Mouse (Mus musculus) kidney, postnatal 0 days (tissue): ENCODE results near the gene 4933421I07Rik. TPM values are rescaled to one million over a fixed set of nuclear protein-coding genes. Genes with fewer than 3 reads are reported as not detected.
A peak's percentile ranks its signal among the peaks of the same experiment; 100 is the strongest.

Experiments
- ATAC-seq: fragments of 200-750 bp; cut with Nextera tagmentation; replicated peaks from 2 replicates; pipeline ENCODE4 v1.8.0; 2017; ENCODE audit warnings: low read depth, moderate number of reproducible peaks, moderate TSS enrichment, moderate library complexity; ENCODE audit not compliant: low FRiP score
- DNase-seq: peaks from one replicate; pipeline ENCODE4 v3.0.0-alpha.2; 2016; ENCODE audit warnings: low spot score
- H3K27ac ChIP-seq: fragments of 300-500 bp; sonication (generic); 2 replicates; pipeline ENCODE4 v1.5.1; 2014; ENCODE audit warnings: mild to moderate bottlenecking
- H3K27me3 ChIP-seq: fragments of 300-500 bp; sonication (generic); 2 replicates; pipeline ENCODE4 v1.6.1; 2014; ENCODE audit warnings: low read length, mixed read lengths; ENCODE audit not compliant: insufficient read depth
- H3K36me3 ChIP-seq: fragments of 300-500 bp; sonication (generic); 2 replicates; pipeline ENCODE4 v1.6.1; 2014; ENCODE audit warnings: low read length, mixed read lengths; ENCODE audit not compliant: insufficient read depth
- H3K4me1 ChIP-seq: fragments of 300-500 bp; sonication (generic); replicated peaks from 2 replicates; pipeline ENCODE4 v1.6.1; 2014; ENCODE audit warnings: antibody characterized with exemption, low read length, mixed read lengths; ENCODE audit not compliant: insufficient read depth
- H3K4me2 ChIP-seq: fragments of 300-500 bp; sonication (generic); 2 replicates; pipeline ENCODE4 v1.6.1; 2014; ENCODE audit warnings: mild to moderate bottlenecking, low read length, moderate library complexity, mixed read lengths
- H3K4me3 ChIP-seq: fragments of 300-500 bp; sonication (generic); replicated peaks from 2 replicates; pipeline ENCODE4 v1.5.1; 2014; ENCODE audit warnings: low read depth, low read length
- H3K9ac ChIP-seq: fragments of 300-500 bp; sonication (generic); 2 replicates; pipeline ENCODE4 v1.6.1; 2014; ENCODE audit warnings: low read depth, low read length
- H3K9me3 ChIP-seq: fragments of 300-500 bp; sonication (generic); replicated peaks from 2 replicates; pipeline ENCODE4 v1.6.1; 2016; ENCODE audit warnings: low read length, inconsistent platforms, mixed read lengths
- CTCF ChIP-seq: IDR thresholded peaks from 2 replicates; pipeline ENCODE4 v1.5.1; 2016; ENCODE audit warnings: antibody characterized with exemption, low read depth, mild to moderate bottlenecking, moderate library complexity
- WGBS: fragments of 180-500 bp; shearing (Covaris S2); extraction: QIAGEN DNeasy Blood & Tissue Kit; methylation state at CpG from one replicate; pipeline ENCODE4 v1.1.7; 2014; 5-methylcytosine and 5-hydroxymethylcytosine counted together
- polyA plus RNA-seq: library from polyadenylated mRNA; unstranded; fragments of >200 nt; fragmentation: Nextera tagmentation; extraction: Ambion mirVana; gene quantifications from 2 replicates; pipeline ENCODE4 v1.2.1, GENCODE M21; 2015

Gene 4933421I07Rik
- not detected in 2 replicates for polyA plus RNA-seq

GRCm38 (mm10) chr7:42447850-42448249 lies at the start of gene 4933421I07Rik:
4933421I07Rik (minus strand) TSS chr7:42448120.
- no peak for TF ChIP-seq CTCF
- 68% methylated on average over 5 of the region's 5 CpGs for WGBS
- no peaks in the 10 kb centered on the region for H3K36me3 ChIP-seq
- H3K27ac ChIP-seq = no peak within 1 kb of the TSS
- H3K27me3 ChIP-seq = no peaks in the 10 kb centered on the region
- H3K4me2 ChIP-seq = no peak within 1 kb of the TSS
- DNase-seq (no peak), ATAC-seq (no peak)
- H3K4me3 ChIP-seq = no peak within 1 kb of the TSS
- no peak within 1 kb of the TSS for H3K9ac ChIP-seq
- no peaks in the 10 kb centered on the region for H3K4me1 ChIP-seq
- no peaks in the 10 kb centered on the region; the same call in 1 of the 2 replicates for H3K9me3 ChIP-seq

GRCm38 (mm10) chr7:42497356-42497755 lies 49.4 kb upstream of the 4933421I07Rik start:
- Histone ChIP-seq H3K9me3 (no peaks in the 10 kb centered on the region; the same call in 1 of the 2 replicates), H3K4me2 (no peak overlapping the region), H3K27me3 (no peaks in the 10 kb centered on the region), H3K36me3 (0 out of 2 replicates have a peak, but pooled peaks cover 7% of the 10 kb centered on the region), H3K4me1 (no peaks in the 10 kb centered on the region), H3K9ac (no peak overlapping the region), H3K27ac (no peak overlapping the region), H3K4me3 (no peak overlapping the region)
- TF ChIP-seq CTCF = no peak
- DNase-seq (no peak), ATAC-seq (no peak)
- WGBS = 90% methylated on average over 9 of the region's 9 CpGs

GRCm38 (mm10) chr7:42496202-42496601 lies 48.3 kb upstream of the 4933421I07Rik start:
- DNase-seq (no peak), ATAC-seq (no peak)
- H3K9ac ChIP-seq = no peak overlapping the region
- no peak overlapping the region for H3K4me3 ChIP-seq
- TF ChIP-seq CTCF = no peak
- H3K9me3 ChIP-seq = no peaks in the 10 kb centered on the region; the same call in 1 of the 2 replicates
- no peaks in the 10 kb centered on the region for H3K27me3 ChIP-seq
- no peaks in the 10 kb centered on the region for H3K4me1 ChIP-seq
- no peak overlapping the region for H3K27ac ChIP-seq
- 0 out of 2 replicates have a peak, but pooled peaks cover 6% of the 10 kb centered on the region for H3K36me3 ChIP-seq
- no peak overlapping the region for H3K4me2 ChIP-seq
- WGBS = 100% methylated on average over 1 of the region's 1 CpGs

DNA sequence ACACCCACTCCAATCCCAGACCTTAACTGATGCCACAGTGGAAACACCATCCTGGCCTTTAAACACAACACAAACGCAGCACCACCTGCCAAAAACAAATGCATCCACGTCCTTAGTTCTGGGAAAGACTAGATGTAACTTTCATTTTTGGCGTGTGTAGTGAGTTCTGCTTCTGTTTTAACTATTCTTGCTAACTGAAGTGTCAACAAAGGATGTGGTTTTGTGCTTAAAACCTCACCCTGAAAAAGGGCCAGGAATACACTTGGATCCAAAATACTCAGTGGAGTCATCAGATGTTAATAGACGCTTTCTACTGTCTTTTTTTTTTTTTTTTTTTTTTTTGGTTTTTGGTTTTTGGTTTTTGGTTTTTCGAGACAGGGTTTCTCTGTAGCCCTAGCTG lies 42.9 kb upstream of the 4933421I07Rik start:
- no peaks in the 10 kb centered on the region; the same call in 1 of the 2 replicates for H3K9me3 ChIP-seq
- H3K9ac ChIP-seq = no peak overlapping the region
- ATAC-seq (no peak), DNase-seq (no peak)
- H3K4me2 ChIP-seq = no peak overlapping the region
- no peaks in the 10 kb centered on the region for H3K27me3 ChIP-seq
- no peak overlapping the region for H3K27ac ChIP-seq
- no peak overlapping the region for H3K4me3 ChIP-seq
- WGBS = 94% methylated on average over 5 of the region's 5 CpGs
- no peak for TF ChIP-seq CTCF
- no peaks in the 10 kb centered on the region for H3K4me1 ChIP-seq
- 0 out of 2 replicates have a peak, but pooled peaks cover 14% of the 10 kb centered on the region for H3K36me3 ChIP-seq

- Histone ChIP-seq H3K4me3 (no peak overlapping the region), H3K36me3 (0 out of 2 replicates have a peak, but pooled peaks cover 14% of the 10 kb centered on the region), H3K9ac (no peak overlapping the region), H3K27me3 (no peaks in the 10 kb centered on the region), H3K27ac (no peak overlapping the region), H3K9me3 (no peaks in the 10 kb centered on the region; the same call in 1 of the 2 replicates), H3K4me2 (no peak overlapping the region), H3K4me1 (no peaks in the 10 kb centered on the region)
- ATAC-seq = no peak
- TF ChIP-seq CTCF = no peak
- WGBS = 90% methylated on average over 4 of the region's 4 CpGs
- no peak for DNase-seq
These were observed 42.4 kb upstream of the 4933421I07Rik start for GRCm38 (mm10) chr7:42490358-42490757.

DNA sequence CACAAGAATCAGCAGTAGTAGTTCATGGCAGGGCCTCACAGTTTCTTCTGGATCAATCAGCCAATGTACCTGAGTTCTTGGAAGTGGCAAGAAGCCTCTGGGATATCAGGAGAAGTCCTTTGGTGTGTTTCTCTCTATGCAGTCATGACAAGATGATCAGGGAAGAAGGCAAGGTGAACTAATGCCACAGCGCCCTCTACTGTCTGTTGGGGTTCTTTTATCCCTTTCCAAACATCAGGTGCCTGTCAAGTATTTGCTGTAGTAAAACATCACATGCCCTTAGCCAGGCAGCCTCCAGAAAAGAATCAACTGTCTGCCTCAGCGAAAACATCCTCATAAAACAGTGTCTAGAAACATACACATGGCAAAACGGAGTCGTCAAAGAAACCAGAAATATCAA lies 6.7 kb upstream of the 4933421I07Rik start:
- ATAC-seq = no peak
- Histone ChIP-seq H3K9me3 (no peaks in the 10 kb centered on the region), H3K9ac (no peak overlapping the region), H3K4me3 (no peak overlapping the region), H3K4me1 (no peaks in the 10 kb centered on the region), H3K27ac (no peak overlapping the region), H3K36me3 (no peaks in the 10 kb centered on the region), H3K4me2 (no peak overlapping the region), H3K27me3 (no peaks in the 10 kb centered on the region)
- no peak for TF ChIP-seq CTCF
- no peak for DNase-seq
- 61% methylated on average over 4 of the region's 4 CpGs for WGBS

- no peak for DNase-seq
- no peak for ATAC-seq
- no peaks in the 10 kb centered on the region for H3K4me1 ChIP-seq
- H3K9me3 ChIP-seq = no peaks in the 10 kb centered on the region; the same call in 1 of the 2 replicates
- peak; percentile 42 for TF ChIP-seq CTCF
- H3K4me3 ChIP-seq = no peak overlapping the region
- H3K9ac ChIP-seq = no peak overlapping the region
- no peak overlapping the region for H3K27ac ChIP-seq
- no peaks in the 10 kb centered on the region for H3K36me3 ChIP-seq
- H3K27me3 ChIP-seq = no peaks in the 10 kb centered on the region
- 32% methylated on average over 3 of the region's 3 CpGs for WGBS
- H3K4me2 ChIP-seq = no peak overlapping the region
These were observed 2.7 kb upstream of the 4933421I07Rik start for GRCm38 (mm10) chr7:42450618-42451017.
